Mouse (Mus musculus): ENCODE results near the gene Prex1.

Prex1 gene

DNA sequence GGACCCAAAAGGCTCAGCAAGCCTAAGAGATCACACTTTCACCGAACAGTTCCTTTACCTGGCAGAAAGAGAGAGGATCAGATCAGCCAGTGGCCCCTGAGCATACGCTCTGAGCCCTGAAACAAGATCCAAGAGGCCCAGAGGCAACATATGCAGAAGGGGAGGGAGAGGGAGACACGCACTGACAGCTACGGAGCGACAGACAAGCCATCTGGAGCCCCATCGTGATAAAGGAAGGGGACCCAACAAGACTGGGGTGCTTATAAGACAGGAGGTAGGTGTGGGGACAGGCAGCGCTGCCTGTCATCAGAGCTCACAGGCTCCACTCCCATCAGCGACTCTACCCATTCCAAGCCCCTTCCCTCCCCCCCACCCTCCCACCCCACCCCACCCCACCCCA lies 27.8 kb downstream of the Prex1 start:
- no peak for DNase-seq (ENCODE audit: low read depth)

DNA sequence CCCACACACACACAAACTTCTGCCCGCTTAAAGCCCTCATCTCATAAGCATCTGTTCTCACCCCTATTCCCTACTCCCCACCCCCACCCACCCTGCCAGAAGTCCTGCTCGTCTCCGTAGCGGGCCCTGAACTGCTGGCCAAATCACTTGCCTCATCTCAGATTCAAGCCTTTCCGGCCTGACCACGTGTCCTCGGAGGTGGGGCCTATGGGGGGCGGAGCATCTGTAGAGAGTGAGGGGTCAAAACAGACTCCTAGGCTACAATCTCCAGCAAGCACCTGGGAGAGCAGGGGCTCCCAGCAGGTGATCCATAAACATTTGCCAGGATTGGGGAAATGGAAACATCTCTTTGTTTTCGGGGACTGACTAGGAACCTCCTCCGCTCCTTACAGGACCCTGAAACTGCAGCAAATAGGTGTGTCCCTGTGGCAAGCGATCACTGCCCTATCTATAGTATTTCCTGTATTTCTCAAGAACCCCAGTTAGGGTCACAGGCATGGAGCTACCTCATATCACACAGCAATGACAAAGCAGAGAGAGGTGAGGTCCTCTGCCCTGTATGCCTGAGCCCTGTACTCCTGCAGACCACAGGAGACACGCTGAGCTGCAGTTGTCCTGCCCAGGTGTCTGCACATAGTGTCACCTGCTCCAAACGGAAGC lies 29.6 kb downstream of the Prex1 start:
- DNase-seq (ENCODE audit: low read depth) = no peak

DNA sequence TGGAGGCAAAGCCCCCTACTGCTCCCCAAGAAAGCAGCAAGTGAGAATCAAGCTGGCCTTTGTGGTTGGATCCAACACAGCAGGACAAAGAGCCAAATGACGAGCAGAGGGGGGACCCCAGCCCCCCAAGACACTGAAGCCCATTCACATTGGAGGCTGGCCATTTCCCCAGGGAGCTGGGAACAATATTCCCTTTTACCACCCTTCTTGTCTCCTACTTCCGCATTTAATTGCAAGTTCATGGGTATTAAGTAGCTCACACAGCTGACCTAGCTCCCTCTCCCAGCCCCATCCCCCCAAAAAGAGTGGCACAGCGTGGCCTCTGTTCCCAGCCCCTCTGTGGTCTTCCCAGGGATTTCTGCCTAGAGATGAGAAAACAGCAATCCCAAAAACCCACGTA lies 30.8 kb downstream of the Prex1 start:
- no peak for DNase-seq (ENCODE audit: low read depth)

DNA sequence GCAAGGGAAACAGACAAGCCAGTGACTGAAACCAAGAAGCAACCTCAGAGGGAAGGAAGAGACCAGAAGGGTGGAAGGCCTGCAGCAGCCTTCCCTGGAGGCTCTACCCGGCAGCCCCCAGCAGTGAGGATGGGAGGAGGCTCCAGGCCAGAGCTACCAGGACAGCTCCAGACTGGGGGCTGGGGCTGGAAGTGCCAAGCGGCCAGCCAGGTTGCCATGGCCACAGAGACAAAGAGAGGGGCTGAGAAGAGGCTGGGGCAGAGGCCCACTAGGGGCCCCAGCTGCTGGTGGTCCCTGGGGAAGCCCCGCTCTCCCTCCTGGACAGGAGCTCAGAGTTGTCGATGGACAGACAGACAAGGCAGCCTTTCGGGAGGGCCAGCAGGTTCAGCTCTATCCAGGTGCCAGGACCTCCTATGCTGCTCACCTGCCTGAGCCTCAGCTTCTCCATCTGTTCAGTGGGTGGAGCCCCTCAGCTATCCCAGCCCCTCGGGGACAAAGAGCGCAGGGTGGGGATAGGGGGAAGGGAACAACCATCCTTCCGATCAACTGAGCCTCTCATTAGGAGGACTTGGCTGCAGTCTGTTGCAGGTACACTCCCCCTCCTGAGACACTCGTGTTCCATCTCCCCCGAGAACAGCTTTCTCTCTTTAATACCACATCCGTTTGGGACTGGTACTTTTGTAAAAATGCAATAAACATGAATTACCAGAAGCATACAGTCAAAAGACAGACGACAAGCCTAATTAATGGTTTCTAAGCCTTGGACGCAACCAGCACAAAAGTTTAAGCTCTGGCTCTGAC lies 34.5 kb downstream of the Prex1 start:
- DNase-seq (ENCODE audit: low read depth) = no peak

DNA sequence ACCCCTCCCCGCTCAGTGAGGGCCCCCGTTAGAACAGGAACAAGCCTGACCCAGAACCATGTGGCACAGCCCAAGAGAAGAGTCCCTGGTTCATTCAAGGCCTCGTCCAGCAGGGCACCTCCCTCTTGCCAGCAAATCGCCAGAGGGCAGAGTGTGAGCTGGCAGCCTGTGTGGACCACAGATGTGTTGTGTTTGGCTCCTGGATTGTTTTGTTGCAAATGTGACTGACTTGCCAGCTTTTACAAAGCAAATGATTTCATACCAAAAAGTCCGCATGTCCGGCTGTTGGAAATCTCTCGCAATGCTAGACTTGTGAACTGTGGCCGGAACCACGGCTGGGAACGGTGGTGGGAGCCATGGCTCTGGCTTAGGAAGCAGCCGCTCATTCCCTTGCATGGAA lies 36.7 kb downstream of the Prex1 start:
- no peak for DNase-seq (ENCODE audit: low read depth)

DNA sequence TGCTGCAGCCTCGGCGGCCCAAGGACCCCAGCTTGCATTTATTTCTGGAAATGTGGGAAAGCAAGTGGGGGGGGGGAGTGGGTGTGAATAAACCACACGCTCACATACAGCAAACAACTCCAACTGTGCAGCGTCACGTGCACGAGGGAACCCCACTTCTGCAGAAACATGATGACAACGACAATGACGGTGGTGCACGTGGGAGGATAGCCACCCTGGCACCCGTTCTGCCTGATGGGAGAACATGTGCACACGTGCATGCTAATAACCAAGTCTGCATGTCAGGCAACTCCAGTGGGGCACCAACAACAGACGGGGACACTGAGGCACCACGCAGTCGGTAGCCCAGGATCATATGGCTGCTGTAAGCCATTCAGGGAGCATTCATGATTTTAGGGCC lies 37.1 kb downstream of the Prex1 start:
- no peak for DNase-seq (ENCODE audit: low read depth)

DNA sequence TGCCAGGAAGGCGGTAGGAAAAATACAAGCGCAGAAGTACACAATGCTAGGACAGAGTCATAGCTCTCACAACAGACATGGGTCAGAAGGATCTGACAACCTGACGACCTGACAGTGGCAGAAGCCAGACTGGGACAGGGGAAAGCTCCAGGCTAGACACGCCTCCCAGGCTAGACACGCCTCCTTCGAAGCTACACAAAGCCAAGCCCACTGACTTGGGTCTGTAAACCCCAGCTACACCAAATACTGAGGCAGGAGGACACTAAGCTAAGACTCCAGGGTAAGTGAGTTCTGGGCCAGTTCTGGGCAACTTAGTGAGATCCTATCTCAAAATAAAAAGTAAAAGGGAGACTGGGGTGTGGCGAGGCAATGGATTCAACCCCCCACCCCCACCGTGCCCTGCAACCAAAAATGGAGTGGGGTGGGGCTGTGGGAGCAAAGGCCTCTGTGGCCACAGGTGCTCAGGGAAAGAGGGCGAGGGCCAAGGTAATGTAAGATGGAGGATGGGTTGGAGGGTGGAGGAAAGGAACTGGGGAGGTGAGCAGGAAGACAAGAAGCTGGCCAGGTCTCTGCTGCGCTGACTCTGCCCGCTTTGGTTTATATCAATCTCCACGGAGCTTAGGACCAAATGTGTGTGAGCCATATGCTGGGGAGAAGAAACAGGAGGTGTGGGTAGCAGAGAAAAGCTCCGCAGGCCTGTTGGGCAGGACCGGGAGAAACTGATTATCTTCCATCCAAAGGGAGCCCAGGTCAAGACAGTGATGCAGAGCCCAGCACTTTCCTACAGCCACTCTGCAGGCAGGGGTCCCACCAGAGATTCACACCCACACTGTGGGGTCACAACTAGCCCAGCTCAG lies 37.8 kb downstream of the Prex1 start:
- DNase-seq (ENCODE audit: low read depth) = no peak

DNA sequence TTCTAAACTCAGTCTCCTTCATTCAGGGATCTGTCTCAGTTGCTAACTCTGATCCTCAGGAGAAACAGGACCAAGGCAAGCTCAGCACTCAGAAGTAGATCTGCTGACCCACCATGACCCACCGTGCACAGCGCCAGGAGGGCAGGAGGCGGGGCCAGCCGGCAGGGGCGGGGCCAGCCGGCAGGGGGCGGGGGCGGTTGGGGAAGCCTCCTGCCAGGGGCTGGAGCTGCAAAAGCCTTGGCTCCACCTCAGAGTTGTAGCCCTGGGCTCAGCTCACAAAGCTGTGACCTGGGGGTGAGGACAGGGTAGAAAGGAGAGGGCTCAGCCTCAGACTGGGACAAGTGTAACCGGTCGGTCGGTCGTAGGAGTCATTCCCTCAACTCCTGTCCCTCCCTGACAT lies 38.9 kb downstream of the Prex1 start:
- DNase-seq (ENCODE audit: low read depth) = no peak

DNA sequence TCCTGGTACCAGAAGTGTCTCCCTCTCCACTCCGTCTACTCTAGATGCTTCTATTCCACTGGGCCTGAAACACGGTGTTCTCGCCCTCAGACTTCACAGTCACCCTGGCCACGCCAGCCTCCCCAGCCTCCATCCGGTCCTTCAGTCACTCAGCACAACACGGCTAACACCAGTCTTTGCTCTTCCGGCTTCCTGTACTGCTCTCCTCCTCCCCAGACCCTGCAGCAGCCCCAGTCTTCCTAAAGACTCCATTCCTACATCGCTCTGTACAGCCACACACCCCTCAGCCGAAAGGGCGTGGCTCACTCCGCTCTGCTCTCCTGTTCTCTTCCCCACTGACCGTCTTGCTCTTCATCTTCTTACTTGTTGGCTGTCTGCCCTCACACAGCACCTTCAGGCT lies 39.7 kb downstream of the Prex1 start:
- no peak for DNase-seq (ENCODE audit: low read depth)

DNA sequence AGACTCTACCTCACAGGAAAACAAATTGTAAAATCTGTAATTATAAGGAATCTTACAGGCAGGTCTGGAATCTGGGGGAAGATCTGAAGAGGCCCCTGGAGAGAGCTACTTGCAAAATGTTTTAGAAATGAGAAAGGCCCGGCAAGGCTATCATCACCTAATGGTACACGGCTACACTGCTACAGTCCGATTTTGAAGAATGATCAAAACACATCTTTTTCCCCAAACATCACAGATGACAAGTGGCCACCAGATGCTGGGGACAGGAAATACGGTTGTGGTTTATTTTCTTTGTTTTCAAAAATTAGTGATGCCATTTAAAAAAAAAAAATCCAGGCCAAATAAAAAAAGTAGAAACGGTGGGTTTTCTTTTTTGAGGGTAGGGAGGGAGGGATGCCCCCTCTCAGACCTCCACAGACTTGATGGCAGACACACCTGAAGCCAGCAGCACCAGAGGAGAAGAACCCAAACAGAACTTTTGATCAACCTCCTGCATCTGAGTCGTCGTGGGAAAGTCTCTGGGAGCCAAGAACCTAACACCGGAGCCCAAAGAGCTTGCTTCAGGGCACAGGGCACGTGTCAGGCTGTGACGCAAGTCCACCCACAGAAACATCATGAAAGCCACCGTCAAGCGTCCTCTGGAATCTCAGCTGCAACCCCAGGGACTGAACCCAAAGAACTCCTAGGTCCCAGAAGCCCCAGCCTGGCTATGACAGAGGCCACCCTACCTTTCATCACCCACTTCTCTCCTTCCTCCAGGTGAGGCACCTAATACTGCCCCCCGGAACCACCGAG lies 41.3 kb downstream of the Prex1 start:
- DNase-seq (ENCODE audit: low read depth) = no peak

DNA sequence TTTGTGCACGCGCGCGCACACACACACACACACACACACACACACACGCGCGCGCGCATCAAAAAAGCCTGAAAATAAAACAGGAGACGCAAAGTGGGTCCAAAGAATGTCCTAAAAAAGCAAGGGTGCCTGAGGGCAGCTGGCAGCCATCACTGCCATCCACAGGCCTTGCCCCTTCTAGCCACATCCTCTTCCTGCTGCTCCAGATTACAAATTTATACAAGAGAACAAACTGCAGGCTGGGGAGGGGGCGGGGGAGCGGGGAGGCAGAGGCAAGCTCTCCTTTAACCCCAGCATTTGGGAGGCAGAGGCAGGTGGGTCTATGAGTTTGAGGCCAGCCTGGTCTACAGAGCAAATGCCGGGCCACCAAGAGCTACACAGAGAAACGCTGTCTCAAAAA lies 42.0 kb downstream of the Prex1 start:
- no peak for DNase-seq (ENCODE audit: low read depth)

DNA sequence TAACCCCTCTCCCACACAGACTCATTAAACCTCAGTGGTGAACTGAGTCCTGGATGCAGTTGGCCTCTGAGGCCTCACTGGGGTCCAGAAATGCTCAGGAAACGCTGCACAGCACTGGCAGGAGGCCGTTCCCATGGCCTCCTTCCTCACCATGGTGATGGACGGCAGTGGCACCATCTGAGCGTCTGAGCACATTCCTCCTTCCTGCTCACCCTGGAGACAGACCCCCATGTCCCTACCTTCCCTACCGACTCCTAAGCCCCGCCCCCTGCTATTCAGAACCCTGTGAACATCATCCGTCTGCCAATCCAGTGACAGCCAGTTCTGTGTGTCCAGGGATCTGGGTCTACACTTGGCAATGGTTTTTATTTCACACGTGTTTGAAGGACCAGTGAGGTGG lies 42.6 kb downstream of the Prex1 start:
- DNase-seq (ENCODE audit: low read depth) = no peak

DNA sequence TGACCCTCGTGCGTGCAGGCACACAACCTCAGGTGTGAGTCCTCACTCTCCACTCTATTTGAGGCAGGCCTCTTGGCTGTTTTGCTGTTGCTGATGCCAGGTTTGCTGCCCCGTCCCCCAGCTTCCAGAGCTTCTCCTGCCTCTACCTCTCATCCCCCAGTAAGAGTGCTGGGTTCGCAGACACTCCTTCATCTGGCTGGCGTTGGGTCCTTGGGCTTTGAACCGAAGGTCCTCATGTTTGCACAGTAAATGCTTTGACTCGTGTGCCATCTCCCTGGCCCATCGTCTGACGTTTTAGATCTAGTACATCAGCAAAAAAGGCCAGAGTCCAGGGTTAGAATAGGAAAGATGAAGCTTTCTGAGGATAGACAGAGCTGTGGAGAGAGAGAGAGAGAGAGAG lies 43.7 kb downstream of the Prex1 start:
- no peak for DNase-seq (ENCODE audit: low read depth)

DNA sequence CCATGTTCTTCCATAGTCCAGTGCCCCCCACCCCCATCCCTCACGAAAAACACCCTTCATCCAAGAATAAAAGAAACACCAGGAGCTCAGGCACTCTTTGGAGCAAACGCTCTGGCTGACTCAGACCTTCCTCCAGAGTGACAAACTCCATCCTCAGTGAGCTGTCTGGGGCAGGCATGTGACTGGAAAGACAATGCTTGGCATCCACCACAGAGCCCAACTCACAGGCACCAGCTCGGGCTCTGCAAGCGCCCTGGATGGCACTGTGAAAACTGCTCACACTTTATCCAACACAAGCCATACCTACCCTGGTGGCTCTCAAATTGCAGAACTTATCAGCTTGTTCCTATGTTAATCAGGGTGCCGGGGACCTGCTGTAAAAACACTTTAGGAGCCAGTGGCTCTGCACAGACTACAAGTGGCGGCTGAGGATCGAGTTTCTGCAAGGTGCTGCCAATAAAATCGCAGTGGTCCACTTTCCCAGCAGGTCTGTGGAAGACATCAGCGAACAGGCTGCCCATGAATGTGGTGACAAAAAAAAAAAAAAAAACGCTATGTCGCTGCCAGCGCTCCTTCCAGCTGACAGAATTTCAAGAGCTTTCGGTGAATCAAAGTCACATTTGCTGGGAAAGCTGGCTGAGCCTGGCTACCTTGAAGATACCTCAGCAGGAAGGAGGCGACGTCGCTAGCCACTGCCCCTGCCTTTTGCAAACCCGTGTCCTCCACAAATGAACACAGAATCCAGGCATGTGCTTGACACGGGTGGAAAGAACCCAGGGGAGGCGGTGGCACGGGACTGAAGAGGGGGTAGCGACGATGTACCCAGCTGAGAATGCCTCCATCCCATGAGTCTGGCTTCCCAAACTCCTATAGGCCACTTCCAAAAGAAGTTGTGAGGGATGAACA lies 45.6 kb downstream of the Prex1 start:
- no peak for DNase-seq (ENCODE audit: low read depth)

DNA sequence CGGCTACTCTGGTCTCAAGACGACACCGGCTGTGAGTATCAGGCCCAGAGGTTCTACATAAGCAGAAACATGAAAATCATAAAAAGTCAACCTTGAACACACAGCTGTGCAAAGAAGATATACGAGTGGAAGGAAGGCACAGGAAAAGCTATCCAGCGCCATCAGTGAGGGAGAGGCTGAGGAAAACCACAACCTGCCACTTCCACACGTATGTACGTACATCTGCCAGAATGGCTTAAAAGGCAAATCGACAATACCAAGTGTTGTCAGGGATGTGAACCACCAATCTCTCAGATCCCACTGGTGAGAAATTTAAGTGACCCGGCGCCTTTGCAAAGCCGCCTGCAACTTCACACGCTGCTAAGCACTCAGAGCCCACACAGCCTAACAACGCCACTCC lies 47.5 kb downstream of the Prex1 start:
- DNase-seq (ENCODE audit: low read depth) = no peak

DNA sequence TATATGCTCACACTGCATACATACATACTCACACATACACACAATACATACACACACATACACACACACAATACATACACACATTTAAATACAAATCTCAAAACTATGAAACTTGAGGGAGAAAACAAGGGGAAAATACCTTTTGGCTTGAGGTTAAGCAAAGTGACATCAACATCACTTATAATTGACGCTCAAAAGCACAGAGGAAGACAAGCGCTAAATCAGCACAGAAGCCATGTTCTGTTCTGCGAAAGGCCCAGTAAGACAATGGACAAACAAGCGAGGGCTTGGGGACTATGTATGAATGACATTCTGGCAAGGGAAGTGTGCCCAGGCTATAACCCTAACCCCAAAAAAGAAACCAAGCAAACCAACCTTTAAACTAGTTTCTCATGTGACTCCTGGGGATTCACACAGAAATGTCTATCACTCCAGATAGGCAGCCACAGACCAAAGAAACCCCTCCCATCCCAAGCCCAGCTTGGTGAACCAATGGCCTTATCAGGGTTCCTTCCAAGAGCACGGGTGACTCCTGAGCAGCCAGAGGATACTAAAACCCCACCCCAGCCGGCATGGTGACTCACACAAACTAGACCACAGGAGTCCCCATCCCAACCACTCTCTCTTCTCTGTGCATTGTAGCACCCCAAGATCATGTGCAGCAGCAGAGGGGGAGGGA lies 48.2 kb downstream of the Prex1 start:
- peak; percentile 71 for DNase-seq (ENCODE audit: low read depth)

DNA sequence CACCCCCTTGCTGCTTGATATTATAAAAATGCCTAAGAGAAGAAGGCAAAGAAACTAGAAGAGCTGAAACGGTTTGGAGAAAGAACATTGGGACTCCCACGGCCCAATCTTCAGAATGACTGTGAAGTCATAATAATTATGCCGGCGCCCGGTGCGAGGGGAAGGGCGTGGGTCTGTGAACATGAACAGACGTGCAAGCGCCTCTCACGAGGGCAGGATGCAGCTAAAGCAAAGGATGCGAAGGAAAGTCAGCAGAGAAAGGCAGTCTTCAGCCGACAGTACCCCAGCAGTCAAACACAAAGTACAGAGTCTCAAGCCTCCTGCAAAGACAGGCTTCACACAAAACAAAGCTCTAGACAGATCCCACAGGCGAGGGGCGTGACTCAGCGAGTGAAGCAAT lies 49.1 kb downstream of the Prex1 start:
- DNase-seq (ENCODE audit: low read depth) = no peak

DNA sequence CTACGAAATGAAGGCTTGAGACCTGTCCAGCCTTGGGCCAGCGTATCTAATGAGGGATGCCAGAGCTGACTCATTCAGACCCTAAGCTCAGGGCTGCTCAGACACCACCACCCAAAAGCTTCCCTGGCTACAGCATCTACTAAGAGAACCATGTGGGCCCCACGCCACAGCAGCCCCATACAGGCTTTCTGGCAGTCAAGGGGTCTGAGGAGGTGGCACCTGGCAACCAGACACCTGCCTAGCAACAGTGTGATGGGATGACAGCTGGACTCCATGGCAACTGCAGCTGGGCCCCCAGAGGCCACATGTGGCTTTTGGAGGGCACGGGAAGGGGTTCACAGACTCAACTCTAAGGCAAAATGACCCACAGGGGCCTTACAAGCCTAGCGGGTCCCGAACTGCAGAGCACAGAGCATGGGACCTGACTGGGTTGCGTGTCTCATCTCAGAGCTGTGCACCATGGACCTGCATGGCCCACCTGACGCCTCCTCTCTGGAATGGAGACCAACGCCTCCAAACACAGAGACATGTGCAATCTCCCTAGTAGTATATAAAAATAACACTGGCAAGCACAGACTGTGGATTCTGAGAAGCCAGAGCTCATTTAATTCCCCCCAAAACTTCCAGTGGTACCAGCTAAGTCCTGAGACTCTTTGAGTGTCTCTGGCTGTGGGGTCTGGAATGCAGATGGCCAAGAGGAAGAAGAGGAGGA lies 50.2 kb downstream of the Prex1 start:
- no peak for DNase-seq (ENCODE audit: low read depth)

DNA sequence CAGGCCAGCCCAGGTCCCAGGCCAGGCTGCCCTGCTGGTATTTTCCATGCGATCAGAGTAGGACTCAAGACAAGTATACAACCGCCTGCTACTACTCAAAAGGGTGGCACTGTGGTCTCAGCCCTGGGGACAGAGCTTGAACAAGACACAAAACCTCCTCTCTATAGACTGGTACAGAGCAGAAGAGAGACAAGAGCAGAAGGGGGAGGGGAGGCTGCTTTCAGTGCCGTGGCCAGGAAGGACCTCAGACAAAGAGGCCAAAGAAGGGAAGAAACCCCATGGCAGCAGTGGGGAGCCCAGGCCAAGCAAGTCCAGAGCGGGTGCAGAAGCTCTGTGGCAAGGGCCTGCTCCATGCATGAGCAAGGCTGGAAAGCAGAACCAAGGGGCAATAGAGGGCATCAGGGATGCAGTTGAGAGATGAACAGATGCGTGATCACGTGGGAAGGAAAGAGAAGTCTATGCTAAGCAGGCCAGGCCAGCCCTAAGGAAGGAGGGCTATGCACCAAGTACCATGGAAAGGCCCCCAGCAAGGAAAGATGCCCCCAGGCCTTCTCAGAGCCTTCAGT lies 51.0 kb downstream of the Prex1 start:
- DNase-seq (ENCODE audit: low read depth) = no peak

DNA sequence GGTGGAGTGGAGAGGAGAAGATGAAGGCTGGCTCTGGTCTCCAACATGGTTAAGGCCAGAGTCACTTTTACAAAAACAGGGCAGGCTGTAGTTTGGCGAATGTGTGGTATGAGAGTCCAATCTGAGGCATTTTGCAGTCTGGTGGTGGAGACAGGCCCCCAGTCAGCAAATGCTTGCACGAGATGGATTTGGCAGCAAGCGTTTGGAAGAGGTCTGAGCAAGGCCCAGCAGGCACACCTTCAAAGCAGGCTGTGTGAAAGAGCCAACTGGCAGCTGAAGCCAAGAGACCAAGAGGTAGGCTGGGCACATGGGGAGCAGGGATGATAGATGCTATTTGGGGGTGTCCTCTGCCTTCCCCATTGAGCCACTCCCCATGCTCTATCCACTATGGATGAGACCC lies 51.7 kb downstream of the Prex1 start:
- DNase-seq (ENCODE audit: low read depth) = no peak

Measured in c-Kit-positive CD71-negative TER-119-negative erythroid progenitor cells, embryonic 14.5 days (primary cell).